Comparison of ENCODE assay signal across 8 mouse cellular contexts in the genomic region with DNA sequence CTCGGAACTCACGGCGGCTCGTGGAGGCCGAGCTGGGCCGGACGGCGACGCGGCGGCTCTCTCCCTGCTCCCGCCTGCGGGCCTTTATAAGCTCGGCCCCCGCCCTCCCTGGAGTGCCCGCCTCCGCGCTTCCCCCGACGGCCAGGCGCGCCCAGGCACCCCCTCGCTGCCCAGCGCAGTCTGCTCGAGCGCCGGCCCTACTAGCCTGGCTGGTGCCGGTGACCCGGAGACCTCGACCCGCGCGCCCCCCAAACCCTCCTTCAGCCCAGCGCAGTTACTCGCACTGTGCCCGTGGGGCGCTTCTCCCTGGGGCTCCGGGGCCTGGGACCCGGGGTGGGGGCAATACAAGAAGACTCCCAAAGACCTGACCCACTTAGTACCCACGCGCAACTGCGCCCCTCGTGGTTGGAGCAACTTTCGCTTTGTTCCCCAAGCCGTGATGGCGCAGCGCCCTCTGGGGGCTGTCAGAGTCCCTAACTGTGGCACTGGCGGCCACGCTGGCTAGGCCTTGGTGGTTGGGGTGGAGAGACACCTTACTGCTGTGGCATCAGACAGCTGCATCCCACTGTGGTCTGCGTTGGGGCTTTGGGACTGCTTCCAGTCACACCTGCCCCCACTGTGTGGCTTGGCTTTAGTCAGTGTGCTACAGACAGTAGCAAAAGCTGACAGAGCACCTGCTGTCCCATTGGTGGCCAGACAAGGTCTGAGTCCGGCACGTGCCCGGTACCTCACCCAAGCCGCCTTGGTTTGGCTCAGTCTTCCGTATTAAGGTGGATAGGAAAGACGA. TPM values are rescaled to one million over a fixed set of nuclear protein-coding genes. Genes with fewer than 3 reads are reported as not detected.
DNase-seq lines count a peak whose midpoint lies in the region; ATAC-seq and TF ChIP-seq lines count a peak whose summit lies in the region.

A gene (minus strand): TSS at position 65 of the 787 bp plus-strand sequence.

- peak; percentile 67 for ATAC-seq in erythroid progenitor cell, adult 5-6 weeks (replicated peaks; ENCODE audit: low FRiP score, poor library complexity, severe bottlenecking)
- peak; percentile 61 for ATAC-seq in heart, embryonic 13.5 days (ENCODE audit: extremely low read depth, insufficient number of reproducible peaks, low FRiP score, low TSS enrichment)
- ATAC-seq in kidney, postnatal 0 days (replicated peaks; ENCODE audit: low FRiP score, low read depth), result peak; percentile 76
- peak; percentile 70 for ATAC-seq in liver, embryonic 13.5 days (ENCODE audit: low read depth)
- peak; percentile 82 for ATAC-seq in stomach, embryonic 15.5 days (ENCODE audit: insufficient read depth, low FRiP score, low read depth)

- H3K4me3 ChIP-seq in bone marrow, adult 2 months (replicated peaks; ENCODE audit: control insufficient read depth, low read depth, low read length), result peak within 1 kb of the TSS; percentile 59
- H3K4me3 ChIP-seq in heart, embryonic 13.5 days, result peak within 1 kb of the TSS; percentile 72
- peak within 1 kb of the TSS; percentile 72 for H3K4me3 ChIP-seq in kidney, postnatal 0 days (replicated peaks; ENCODE audit: low read depth, low read length)
- H3K4me3 ChIP-seq in liver, embryonic 13.5 days (replicated peaks), result peak within 1 kb of the TSS; percentile 99
- H3K4me3 ChIP-seq in stomach, embryonic 15.5 days (replicated peaks), result peak within 1 kb of the TSS; percentile 83

- peak; percentile 98 for DNase-seq in B cell, adult 2 months
- DNase-seq in kidney, postnatal 0 days (ENCODE audit: low spot score), result peak; percentile 90
- DNase-seq in liver, embryonic 13.5 days, result peak; percentile 88
- DNase-seq in natural killer cell, adult 2 months (ENCODE audit: low spot score in 2 of 2), result peak; percentile 93 to 95

- H3K9ac ChIP-seq in heart, embryonic 13.5 days, result peak within 1 kb of the TSS; percentile 90
- peak within 1 kb of the TSS; percentile 92 for H3K9ac ChIP-seq in kidney, postnatal 0 days (ENCODE audit: low read depth, low read length)
- H3K9ac ChIP-seq in liver, embryonic 13.5 days, result peak within 1 kb of the TSS; percentile 99
- H3K9ac ChIP-seq in stomach, embryonic 15.5 days, result peak within 1 kb of the TSS; percentile 78

- TF ChIP-seq CTCF in bone marrow, adult 2 months (IDR thresholded peaks at IDR 0.05; ENCODE audit: control insufficient read depth, insufficient read depth, low read length), result peak; percentile 100
- TF ChIP-seq CTCF in kidney, postnatal 0 days (IDR thresholded peaks at IDR 0.05; ENCODE audit: low read depth), result peak; percentile 100

- peak; percentile 86; the same call in 1 of the 2 replicates for TF ChIP-seq POLR2A in bone marrow, adult 2 months (IDR thresholded peaks at IDR 0.05; ENCODE audit: borderline replicate concordance, control insufficient read depth, low read depth, low read length)

- H3K9me3 ChIP-seq in heart, embryonic 13.5 days, result no peaks in the 10 kb centered on the region
- H3K9me3 ChIP-seq in kidney, postnatal 0 days (replicated peaks; ENCODE audit: low read length), result no peaks in the 10 kb centered on the region
- H3K9me3 ChIP-seq in liver, embryonic 13.5 days (replicated peaks), result no peaks in the 10 kb centered on the region
- H3K9me3 ChIP-seq in stomach, embryonic 15.5 days, result no peaks in the 10 kb centered on the region

- peak within 1 kb of the TSS; percentile 83 for H3K27ac ChIP-seq in bone marrow, adult 2 months (ENCODE audit: control insufficient read depth, insufficient read depth, low read depth, low read length, poor library complexity)
- H3K27ac ChIP-seq in heart, embryonic 13.5 days (replicated peaks), result peak within 1 kb of the TSS; percentile 84
- peak within 1 kb of the TSS; percentile 91 for H3K27ac ChIP-seq in kidney, postnatal 0 days
- H3K27ac ChIP-seq in liver, embryonic 13.5 days, result peak within 1 kb of the TSS; percentile 99
- H3K27ac ChIP-seq in stomach, embryonic 15.5 days, result peak within 1 kb of the TSS; percentile 90

- H3K4me2 ChIP-seq in heart, embryonic 13.5 days, result peak within 1 kb of the TSS; percentile 80
- peak within 1 kb of the TSS; percentile 88 for H3K4me2 ChIP-seq in kidney, postnatal 0 days (ENCODE audit: low read length)
- H3K4me2 ChIP-seq in liver, embryonic 13.5 days, result peak within 1 kb of the TSS; percentile 99
- peak within 1 kb of the TSS; percentile 93 for H3K4me2 ChIP-seq in stomach, embryonic 15.5 days

- H3K36me3 ChIP-seq in heart, embryonic 13.5 days, result no peaks in the 10 kb centered on the region
- no peaks in the 10 kb centered on the region for H3K36me3 ChIP-seq in kidney, postnatal 0 days (ENCODE audit: insufficient read depth, low read length)
- peaks cover 7% of the 10 kb centered on the region; the same call in 1 of the 2 replicates for H3K36me3 ChIP-seq in liver, embryonic 13.5 days
- H3K36me3 ChIP-seq in stomach, embryonic 15.5 days, result no peaks in the 10 kb centered on the region

- WGBS in bone marrow, adult 2 months, result 8% methylated on average over 56 of the region's 56 CpGs
- WGBS in heart, embryonic 13.5 days, result 10% methylated on average over 50 of the region's 56 CpGs
- 9% methylated on average over 56 of the region's 56 CpGs for whole genome bisulfite sequencing in kidney, postnatal 0 days
- WGBS in liver, embryonic 13.5 days (ENCODE audit: insufficient replicate concordance), result 9% methylated on average over 50 of the region's 56 CpGs
- WGBS in stomach, embryonic 15.5 days, result 11% methylated on average over 55 of the region's 56 CpGs

- peaks cover 20% of the 10 kb centered on the region for H3K4me1 ChIP-seq in bone marrow, adult 2 months (ENCODE audit: control insufficient read depth, insufficient read depth, low read length)
- H3K4me1 ChIP-seq in heart, embryonic 13.5 days, result peaks cover 52% of the 10 kb centered on the region
- H3K4me1 ChIP-seq in kidney, postnatal 0 days (replicated peaks; ENCODE audit: insufficient read depth, low read length), result peaks cover 38% of the 10 kb centered on the region
- peaks cover 75% of the 10 kb centered on the region for H3K4me1 ChIP-seq in liver, embryonic 13.5 days (replicated peaks)
- H3K4me1 ChIP-seq in stomach, embryonic 15.5 days, result peaks cover 47% of the 10 kb centered on the region

- H3K27me3 ChIP-seq in heart, embryonic 13.5 days (replicated peaks), result no peaks in the 10 kb centered on the region
- H3K27me3 ChIP-seq in kidney, postnatal 0 days (ENCODE audit: insufficient read depth, low read length), result no peaks in the 10 kb centered on the region
- no peaks in the 10 kb centered on the region for H3K27me3 ChIP-seq in liver, embryonic 13.5 days
- no peaks in the 10 kb centered on the region for H3K27me3 ChIP-seq in stomach, embryonic 15.5 days (replicated peaks)

RNA-seq across cellular contexts. Expression of the gene that starts here (rescaled TPM):
- polyA plus RNA-seq in bone marrow, adult 2 months (2011; ENCODE audit: insufficient read depth, insufficient read length, low replicate concordance, missing spikeins), result 21.6 and 49.3 TPM in 2 replicates
- 32.1 and 43.2 TPM in 2 replicates for total RNA-seq in erythroid progenitor cell, adult 5-6 weeks (2015; ENCODE audit: low replicate concordance)
- 31.8 and 52.9 TPM in 2 replicates for total RNA-seq in erythroid progenitor cell, adult 5-6 weeks (2017; ENCODE audit: low replicate concordance)
- polyA plus RNA-seq in heart, embryonic 13.5 days (2015; fragmentation: Nextera tagmentation; extraction: Ambion mirVana), result 12.9 and 15.4 TPM in 2 replicates
- 12.5 and 14.9 TPM in 2 replicates for polyA plus RNA-seq in kidney, postnatal 0 days (2015; fragmentation: Nextera tagmentation; extraction: Ambion mirVana)
- polyA plus RNA-seq in liver, embryonic 13.5 days (2015; fragmentation: Nextera tagmentation; extraction: Ambion mirVana), result 13.9 and 14.2 TPM in 2 replicates
- 12.8 and 16.3 TPM in 2 replicates for polyA plus RNA-seq in stomach, embryonic 15.5 days (2015; fragmentation: Nextera tagmentation; extraction: Ambion mirVana)

Comparison
In these comparisons a context has a peak if more than half of its experiments do, and no peak if none do; other contexts are left out.
1. Peak in every context shown above with its lines: DNase-seq, ATAC-seq, H3K4me3 ChIP-seq and H3K27ac ChIP-seq.